Mouse (Mus musculus) cortical plate, adult 2 months (tissue): ENCODE measurements around the gene Acvr1.

ENCODE experiments used
- CTCF ChIP-seq: fragments of 200-500 bp; IDR thresholded peaks from 2 replicates; pipeline ENCODE4 v1.5.1; 2011; ENCODE audit warnings: mild to moderate bottlenecking, control low read depth, low read length; ENCODE audit not compliant: insufficient read depth; ENCODE audit errors: extremely low read depth
- POLR2A ChIP-seq: fragments of 200-500 bp; IDR thresholded peaks from 2 replicates; pipeline ENCODE4 v1.6.1; 2011; ENCODE audit warnings: mild to moderate bottlenecking, low read length, control low read depth; ENCODE audit not compliant: insufficient read depth; ENCODE audit errors: extremely low read depth

- TF ChIP-seq CTCF (no peak), POLR2A (no peak)
These were observed 46.8 kb upstream of the Acvr1 start for GRCm38 (mm10) chr2:58613720-58614119.
